Mouse (Mus musculus): ENCODE data around the gene Ctsa.
"Not testable (repeated sequence)": the region's sequence is repeated elsewhere in the genome, so short reads cannot be mapped to it uniquely, and the experiment has no call there.

Gene Ctsa

DNA sequence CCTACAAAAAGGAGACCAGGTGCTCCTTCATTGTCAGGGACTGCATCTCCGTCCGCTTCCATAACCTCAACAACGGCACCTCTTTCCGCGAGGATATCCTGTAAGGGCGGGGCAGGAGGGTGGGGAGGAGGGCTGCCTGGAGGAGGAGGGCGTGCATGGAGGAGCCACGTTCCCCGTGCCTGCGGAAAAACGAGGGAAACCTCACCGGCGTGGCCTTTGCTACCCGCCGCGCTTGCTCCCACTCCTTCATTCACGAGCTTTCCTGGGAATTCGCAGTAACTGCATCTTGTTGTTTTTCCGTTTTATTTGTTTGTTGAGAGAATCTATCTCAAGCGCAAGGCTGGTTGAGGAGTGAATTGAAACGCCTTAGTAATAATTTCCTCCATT lies 27.3 kb upstream of the Ctsa start:
- DNase-seq (ENCODE audit: low spot score), result no peak

DNA sequence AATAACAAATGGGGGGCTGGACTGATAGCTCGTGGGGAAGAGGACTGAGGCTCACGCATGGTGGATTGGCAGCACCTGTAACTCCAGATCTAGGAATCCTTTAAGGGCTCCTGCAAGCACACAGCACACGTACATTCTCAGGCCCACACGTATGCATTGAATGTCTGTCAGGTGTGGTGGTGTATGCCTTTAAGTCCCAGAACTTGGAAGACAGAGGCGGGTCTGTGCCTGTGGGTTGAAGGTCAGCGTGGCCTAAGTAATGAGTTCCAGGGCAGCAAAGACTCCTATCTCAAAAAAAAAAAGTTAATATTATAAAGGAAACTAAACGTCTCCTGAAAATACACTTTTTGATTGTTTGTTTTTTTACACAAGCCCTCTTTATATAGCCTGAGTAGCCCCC lies 26.1 kb upstream of the Ctsa start:
- no peak for DNase-seq (ENCODE audit: low spot score)

- no peak for DNase-seq (ENCODE audit: low spot score)
Observed at GRCm38 (mm10) chr2:164813557-164813956, 19.1 kb upstream of the Ctsa start.

GRCm38 (mm10) chr2:164815348-164815747 lies 17.3 kb upstream of the Ctsa start:
- no peak for DNase-seq (ENCODE audit: low spot score)

DNA sequence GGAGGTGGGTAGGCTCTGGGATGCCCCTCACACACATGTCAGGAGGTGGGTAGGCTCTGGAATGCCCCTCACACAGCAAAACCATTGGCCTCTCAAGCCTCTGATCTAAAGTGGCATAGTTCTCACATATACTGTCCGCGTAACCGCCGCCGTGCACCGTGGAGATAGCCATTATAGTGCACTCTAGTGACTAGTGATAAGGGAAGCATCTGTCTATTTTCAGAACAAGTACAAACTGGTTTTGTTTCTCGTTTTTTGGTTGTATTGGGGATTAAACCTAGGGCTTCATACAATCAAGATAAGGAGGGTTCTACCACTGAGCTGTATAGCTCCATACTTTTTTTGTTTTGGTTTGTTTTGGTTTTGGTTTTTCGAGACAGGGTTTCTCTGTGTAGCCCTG lies 16.9 kb upstream of the Ctsa start:
- no peak for DNase-seq (ENCODE audit: low spot score)

- no peak for DNase-seq (ENCODE audit: low spot score)
Observed at GRCm38 (mm10) chr2:164817206-164817605, 15.5 kb upstream of the Ctsa start.

DNA sequence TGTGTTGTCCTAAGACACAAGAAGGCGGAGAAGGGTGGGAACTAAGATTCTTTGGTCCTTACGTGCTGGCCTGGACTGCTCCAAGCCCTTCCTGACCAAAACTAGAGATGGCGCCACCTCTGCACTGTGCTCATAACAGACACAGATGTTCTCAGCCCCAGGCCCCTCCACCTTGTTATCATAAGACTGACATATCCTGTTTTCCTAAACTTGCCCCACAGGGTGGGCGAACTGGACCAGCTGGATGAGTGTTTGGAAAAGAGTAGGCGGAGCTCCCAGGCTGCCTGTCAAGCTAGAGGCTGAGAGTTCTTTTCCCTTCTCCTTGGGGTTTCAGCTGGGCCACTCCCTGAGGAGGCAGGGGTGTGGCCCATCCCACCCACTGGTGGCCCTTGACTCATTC lies 15.0 kb upstream of the Ctsa start:
- DNase-seq (ENCODE audit: low spot score), result no peak

GRCm38 (mm10) chr2:164821060-164821459 lies 11.6 kb upstream of the Ctsa start:
- no peak for DNase-seq (ENCODE audit: low spot score)

- DNase-seq (ENCODE audit: low spot score), result peak; percentile 100
Observed at GRCm38 (mm10) chr2:164822636-164823165, 10.0 kb upstream of the Ctsa start, which contains the start of gene Zswim1. TSS of gene Zswim1 (plus strand) at chr2:164822686.

DNA sequence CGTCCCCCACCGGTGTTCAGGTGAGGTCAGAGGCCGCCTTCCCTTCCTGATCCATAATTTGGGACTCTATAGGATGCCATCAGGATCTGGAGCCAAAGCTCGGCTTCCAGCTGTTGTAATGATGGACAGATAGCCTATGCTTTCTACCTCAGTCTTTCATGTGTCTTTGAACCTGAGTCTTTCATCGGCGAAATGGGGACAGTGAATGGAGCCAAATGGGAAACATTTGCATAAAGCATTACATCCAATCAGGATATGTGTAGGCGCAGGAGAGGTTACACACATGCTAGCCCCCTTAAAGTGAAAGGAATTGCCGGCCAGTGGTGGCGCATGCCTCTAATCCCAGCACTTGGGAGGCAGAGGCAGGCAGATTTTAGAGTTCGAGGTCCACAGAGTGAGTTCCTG lies 9.5 kb upstream of the Ctsa start:
- no peak for DNase-seq (ENCODE audit: low spot score)

DNA sequence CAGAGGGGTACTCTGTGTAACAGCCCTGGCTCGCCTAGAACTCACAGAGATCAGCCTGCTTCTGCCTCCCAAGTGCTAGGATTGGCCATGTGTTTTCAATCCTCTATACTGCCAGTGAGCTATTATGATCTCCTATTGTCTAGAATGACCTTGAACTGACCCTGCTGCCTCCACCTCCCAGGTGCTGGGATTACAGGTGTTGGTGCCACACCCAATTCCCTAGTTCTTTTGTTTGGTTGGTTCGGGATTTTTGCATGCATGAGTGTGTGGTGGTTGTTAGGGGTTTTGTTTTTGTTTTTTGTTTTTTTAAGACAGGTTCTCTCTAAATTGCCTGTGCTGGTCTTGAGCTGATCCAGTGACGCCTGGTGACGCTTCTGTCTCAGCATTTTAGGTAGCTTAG lies 8.7 kb upstream of the Ctsa start:
- no peak for DNase-seq (ENCODE audit: low spot score)

GRCm38 (mm10) chr2:164825521-164825920 lies 7.2 kb upstream of the Ctsa start:
- DNase-seq (ENCODE audit: low spot score), result no peak

- DNase-seq (ENCODE audit: low spot score), result no peak
Observed at GRCm38 (mm10) chr2:164827146-164827850, 5.4 kb upstream of the Ctsa start.

- no peak for DNase-seq (ENCODE audit: low spot score)
Observed at GRCm38 (mm10) chr2:164828437-164828836, 4.2 kb upstream of the Ctsa start, which contains the start of gene Spata25. TSS of gene Spata25 (minus strand) at chr2:164828537.

GRCm38 (mm10) chr2:164829090-164829489 lies 3.6 kb upstream of the Ctsa start:
- no peak for DNase-seq (ENCODE audit: low spot score)

DNA sequence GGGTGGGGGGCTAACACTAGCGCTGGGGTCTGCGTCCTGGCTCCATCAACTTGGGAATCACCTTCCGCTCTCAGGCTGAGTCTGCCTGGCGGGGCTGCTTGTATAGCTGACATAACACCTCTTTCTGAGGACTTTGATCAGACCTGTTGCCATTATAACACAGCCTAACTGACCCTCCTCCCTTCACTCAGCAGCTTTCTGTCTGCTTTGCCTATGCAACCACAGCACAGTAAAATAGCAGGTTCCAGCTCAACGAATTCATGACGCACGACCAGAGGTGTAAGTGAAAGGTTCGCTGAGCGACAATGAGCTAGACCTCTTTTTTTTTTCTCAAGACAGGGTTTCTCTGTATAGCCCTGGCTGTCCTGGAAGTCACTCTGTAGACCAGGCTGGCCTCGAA lies 1.6 kb upstream of the Ctsa start:
- no peak for DNase-seq (ENCODE audit: low spot score)

- no peak for DNase-seq (ENCODE audit: low spot score)
Observed at GRCm38 (mm10) chr2:164832032-164832747, 483 bp upstream of the Ctsa start.

- DNase-seq (ENCODE audit: low spot score), result peak; percentile 97
Observed at GRCm38 (mm10) chr2:164833314-164833959, 764 bp downstream of the Ctsa start, which contains the start of gene Neurl2. TSS of gene Neurl2 (minus strand) at chr2:164833456.

GRCm38 (mm10) chr2:164834531-164834930 lies 1.9 kb downstream of the Ctsa start:
- DNase-seq (ENCODE audit: low spot score), result no peak

DNA sequence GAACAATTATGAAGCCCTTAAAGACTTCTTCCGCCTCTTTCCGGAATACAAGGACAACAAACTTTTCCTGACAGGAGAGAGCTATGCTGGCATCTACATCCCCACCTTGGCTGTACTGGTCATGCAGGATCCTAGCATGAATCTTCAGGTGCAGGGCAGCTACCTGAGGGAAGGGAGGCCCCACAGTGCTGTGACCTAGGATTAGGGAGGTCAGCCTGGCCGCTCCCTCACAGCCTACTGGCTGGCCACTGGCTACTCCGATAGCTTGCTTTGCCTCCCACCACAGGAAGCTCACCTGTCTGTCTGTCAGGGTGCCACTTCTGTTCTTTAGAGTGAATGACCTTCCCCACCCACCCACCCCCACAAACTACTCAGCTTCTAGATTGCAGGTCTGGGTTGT lies 2.5 kb downstream of the Ctsa start:
- no peak for DNase-seq (ENCODE audit: low spot score)

- no peak for DNase-seq (ENCODE audit: low spot score)
Observed at GRCm38 (mm10) chr2:164845782-164846181, 13.1 kb downstream of the Ctsa start.

GRCm38 (mm10) chr2:164850061-164850460 lies 17.4 kb downstream of the Ctsa start:
- DNase-seq (ENCODE audit: low spot score), result no peak

DNA sequence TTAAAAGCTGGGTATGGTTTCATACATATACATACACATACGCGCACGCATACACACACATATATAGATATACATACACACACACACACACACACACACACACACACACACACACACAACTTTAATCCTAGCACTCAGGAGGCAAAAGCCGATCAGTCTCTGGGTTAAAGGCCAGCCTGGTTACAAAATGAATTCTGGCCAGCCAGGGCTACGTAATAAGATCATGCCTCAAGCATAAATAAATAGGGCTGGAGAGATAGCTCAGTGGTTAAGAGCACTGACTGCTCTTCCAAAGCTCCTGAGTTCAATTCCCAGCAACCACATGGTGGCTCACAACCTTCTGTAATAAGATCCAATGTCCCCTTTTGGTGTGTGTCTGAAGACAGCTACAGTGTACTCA lies 22.9 kb downstream of the Ctsa start:
- not testable (repeated sequence) for DNase-seq (ENCODE audit: low spot score)

Data from layer of hippocampus, adult 9-10 months (tissue).